ENCODE assay signal across 1 mouse cellular context in genomic region chr7:127849973-127850875, GRCm38 (mm10).
A peak's percentile ranks its signal among the peaks of the same experiment; 100 is the strongest.
TF ChIP-seq lines count a peak whose summit lies in the region.

No protein-coding gene starts in this region.

TF ChIP-seq in MEL, 35 proteins besides CTCF, POLR2A, EP300 and RAD21:
- TF ChIP-seq USF2 (IDR thresholded peaks at IDR 0.05; ENCODE audit: borderline replicate concordance in 1 of 2, insufficient read depth in 1 of 2, low read depth in 1 of 2, low read length in 2 of 2) (no peak), TAL1 (IDR thresholded peaks at IDR 0.05; ENCODE audit: low read length) (peak; percentile 23; the same call in 1 of the 2 replicates)
